Mouse (Mus musculus) right cerebral cortex, postnatal 4 days (tissue): ENCODE results near the gene Asap2.

ENCODE experiments used
- DNase-seq: peaks from one replicate; pipeline ENCODE4 v3.0.0-alpha.2; 2022

Asap2 gene

DNA sequence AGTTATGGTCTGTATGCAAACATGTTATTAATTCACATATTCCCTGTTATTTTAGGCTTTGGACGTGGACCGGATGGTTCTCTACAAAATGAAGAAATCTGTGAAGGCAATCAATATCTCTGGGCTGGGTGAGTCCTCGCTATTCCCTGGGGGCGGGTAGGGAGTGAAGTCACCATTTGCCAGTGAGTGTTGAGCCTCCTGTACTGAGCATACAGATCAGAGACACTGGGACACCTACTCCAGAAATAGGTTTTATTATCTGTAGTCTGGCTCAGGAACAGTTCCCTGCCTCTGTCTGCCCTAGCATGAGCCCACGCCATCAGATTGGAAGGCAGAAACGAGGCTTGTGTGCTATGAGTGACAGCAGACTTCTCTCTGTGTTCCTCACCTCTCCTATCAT is 177.9 kb downstream of the Asap2 start:
- DNase-seq = no peak

DNA sequence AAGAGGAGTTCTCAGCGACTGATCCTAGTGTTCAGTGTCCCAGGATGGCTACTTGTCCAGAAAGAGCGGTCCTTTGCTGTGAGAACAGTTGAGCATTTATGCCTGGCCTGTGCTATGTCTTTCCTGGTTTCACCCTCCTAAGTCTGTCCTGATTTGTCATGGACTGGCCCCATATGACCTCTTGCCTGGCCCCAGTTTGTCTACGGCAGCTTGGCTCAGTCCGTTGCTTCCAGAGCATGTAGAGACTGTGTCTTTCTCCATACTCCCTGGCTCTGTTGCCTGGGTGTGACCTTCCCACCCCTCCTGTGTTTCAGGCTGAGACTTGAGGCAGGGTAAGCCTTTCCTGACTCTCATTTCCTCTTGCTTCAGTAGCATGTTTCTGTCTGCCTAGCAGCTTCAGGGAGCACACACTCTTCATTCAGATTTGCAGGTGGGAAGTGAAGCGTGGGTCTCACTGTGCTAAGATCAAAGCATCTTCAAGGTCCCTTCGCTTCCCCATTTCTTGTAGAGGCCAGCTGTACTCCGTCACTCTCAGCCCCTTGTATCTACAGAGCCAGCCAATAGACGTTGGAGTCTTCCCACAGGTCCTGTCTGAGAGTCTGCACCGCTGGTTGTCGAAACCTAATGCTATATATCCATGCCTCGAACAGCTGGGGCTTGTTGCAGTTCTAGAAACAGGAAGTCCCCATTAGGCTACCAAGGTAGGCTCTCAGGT is 181.7 kb downstream of the Asap2 start:
- no peak for DNase-seq

DNA sequence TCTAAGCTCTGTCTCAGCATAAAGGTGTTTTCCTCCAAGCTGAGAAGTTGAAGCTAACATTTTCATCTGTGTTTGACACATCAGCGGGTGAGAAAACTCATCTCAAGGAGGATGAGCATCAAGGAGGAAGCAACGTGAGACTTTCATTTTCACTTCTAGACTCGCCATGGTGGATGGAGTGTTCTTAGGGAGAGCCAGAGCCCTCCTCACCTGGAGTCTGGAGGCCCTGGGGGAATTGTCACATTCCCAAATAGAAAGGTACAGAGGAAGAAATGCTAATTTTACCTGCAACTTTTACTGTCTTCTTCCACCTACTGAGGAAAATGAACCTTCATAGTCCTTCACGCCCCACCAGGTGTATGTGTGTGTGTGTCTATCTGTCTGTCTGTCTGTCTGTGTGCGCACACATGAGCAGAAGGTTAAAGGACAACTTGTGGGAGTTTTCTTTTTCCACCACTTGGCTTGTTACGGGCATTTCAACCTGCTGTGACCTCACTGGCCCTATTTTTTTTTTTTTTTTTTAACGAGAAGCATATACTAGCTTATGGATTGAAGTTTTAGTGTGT is 183.7 kb downstream of the Asap2 start:
- DNase-seq = no peak

GRCm38 (mm10) chr12:21176399-21176798 is 186.1 kb downstream of the Asap2 start:
- no peak for DNase-seq

DNA sequence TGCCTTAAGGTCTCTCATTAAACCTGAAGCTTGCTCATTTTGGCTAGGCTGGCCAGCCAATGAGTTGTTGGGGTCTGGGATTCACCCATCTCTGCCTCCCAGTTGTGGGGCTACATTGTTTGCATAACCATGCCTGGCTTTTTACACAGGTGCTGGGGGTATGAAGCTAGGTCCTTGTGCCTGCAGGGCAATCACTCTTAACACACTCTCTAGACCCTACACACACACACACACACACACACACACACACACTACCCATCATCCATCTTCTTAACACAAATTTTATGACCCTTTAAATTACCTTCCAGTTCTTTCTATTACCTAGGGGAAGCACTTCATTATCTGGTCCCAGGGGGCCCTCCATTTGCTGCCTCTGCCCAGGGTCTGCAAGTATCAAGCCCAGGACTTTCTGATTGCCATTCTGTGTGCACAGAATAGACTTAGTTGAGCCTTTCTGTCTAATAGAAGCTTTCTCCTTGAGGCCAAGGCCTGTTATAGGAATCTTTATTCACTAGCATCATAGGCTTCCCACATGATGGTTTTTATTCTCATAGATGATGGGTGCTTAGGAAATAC is 187.0 kb downstream of the Asap2 start:
- DNase-seq = no peak

- no peak for DNase-seq
These were observed 189.8 kb downstream of the Asap2 start for GRCm38 (mm10) chr12:21180091-21180490.

DNA sequence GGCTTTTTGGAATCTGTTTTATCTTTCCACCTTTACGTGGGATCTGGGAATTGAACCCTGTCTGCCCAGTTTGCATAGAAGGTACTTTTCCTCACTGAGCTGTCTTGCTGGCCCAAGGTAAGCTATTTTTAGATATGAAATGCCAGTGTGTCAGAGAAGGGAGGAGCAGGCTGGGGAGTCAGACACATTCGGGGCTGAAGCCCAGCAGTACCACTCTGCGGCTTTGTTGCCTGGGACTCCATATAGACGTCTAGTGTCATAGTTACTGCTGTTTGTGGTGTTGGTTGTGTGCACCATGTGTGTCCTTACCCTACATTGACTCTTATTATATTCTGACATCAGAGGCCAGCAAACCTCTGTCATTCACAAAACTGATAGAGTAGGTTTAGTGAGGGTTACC is 192.5 kb downstream of the Asap2 start:
- no peak for DNase-seq

GRCm38 (mm10) chr12:21183321-21183720 is 193.1 kb downstream of the Asap2 start:
- DNase-seq = no peak

- DNase-seq = no peak
These were observed 195.9 kb downstream of the Asap2 start for GRCm38 (mm10) chr12:21186145-21186544.

DNA sequence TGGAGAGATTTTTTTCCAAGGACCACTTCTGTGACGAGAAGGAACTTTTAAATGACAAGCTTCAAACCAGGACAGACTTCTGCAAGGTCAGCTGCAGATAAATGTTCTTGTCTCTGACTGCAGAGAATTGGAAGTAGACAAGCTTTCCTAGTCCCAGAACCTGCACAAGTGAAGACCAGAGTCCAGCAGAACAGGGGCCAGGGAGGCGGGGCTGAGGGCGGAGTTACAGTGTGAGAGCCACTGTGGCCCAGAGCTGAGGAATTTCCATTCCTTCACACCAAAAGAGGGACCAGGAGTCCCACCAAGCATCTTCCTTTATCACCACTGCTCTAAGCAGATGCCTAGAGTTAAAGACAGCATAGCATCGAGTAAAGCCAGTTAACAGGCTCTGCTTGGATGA is 198.6 kb downstream of the Asap2 start:
- no peak for DNase-seq

DNA sequence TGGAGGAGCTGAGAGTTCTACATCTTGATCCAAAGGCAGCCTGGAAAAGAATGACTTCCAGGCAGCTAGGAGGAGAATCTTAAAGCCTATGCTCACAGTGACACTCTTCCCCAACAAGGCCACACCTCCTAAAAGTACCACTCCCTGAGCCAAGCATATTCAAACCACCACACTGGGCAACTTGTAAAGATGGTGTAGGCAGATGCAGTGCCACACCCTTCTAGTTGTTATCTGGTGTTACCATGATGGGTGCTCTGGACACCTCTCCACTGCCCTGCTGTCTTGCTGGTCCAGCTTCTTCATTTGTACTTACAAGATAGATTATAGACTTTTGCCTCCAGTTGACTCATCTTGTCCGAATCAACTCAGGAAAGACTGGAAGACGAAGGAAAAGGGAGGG is 201.3 kb downstream of the Asap2 start:
- DNase-seq = no peak

GRCm38 (mm10) chr12:21195497-21195896 is 205.2 kb downstream of the Asap2 start:
- DNase-seq = no peak

DNA sequence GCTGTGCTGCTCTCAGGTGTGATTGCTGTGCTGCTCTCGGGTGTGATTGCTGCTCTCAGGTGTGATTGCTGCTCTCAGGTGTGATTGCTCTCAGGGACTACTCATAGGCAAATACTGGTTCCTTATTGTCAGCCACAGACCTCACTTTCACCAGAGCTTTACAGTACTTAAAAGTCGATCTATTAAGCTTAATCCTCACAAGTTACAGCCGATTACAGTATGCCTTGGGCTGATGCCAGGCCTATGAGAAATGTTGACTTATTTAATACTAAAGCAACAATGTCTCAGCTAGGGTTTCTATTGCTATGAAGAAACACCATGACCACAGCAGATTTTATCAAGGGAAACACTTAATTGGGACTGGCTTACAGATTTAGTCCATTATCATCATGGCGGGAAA is 206.2 kb downstream of the Asap2 start:
- no peak for DNase-seq

- DNase-seq = no peak
These were observed 210.4 kb downstream of the Asap2 start for GRCm38 (mm10) chr12:21200613-21201012.

- DNase-seq = no peak
These were observed 211.4 kb downstream of the Asap2 start for GRCm38 (mm10) chr12:21201485-21202269.

DNA sequence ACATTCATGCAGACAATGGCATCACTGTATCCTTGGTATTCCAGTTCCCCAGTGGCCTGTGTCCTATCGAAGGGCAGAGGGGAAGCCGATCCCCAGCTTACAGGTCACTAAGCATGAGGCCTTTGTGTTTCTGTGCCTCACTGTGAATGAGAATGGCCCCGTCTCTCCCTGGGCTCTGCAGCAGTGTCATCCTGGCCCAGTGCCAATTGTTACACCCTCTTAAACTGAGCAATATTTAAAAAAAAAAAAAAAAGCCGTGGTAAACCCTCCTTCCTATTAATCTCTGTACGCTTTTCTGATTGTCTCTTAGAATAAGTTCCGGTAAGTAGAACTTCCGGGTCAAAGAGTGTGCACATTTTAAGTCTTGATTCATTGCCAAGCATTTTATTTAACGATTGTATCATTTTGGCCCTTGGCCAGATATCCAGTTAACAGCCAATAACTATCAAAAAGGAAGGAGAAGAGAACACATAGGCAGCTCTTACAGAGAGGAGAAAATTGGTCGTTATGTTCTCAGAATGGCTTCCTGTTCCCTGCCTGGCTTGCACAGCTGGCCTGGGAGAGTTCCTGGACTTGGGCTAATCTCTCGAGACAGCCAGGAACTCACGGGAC is 214.5 kb downstream of the Asap2 start:
- DNase-seq = peak; percentile 24

GRCm38 (mm10) chr12:21205799-21206198 is 215.5 kb downstream of the Asap2 start:
- DNase-seq = no peak

DNA sequence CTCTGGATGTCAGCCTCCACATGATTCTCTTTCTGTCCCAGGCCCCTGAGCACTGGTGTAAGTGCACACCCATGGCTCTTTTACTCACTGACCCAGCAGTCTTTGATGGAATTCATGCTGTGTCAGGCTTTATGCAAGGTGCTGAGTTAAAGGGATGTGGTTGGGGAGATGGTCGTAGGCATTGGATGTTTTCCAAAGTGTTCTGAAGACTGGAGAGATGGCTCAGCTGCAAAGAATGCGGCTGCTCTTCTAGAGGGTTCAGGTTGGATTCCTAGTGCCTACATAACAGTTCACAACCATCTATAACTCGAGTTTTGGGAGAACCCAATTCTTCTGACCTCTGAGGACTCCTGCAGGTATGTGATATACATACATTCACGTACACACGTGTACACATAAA is 217.2 kb downstream of the Asap2 start:
- no peak for DNase-seq

DNA sequence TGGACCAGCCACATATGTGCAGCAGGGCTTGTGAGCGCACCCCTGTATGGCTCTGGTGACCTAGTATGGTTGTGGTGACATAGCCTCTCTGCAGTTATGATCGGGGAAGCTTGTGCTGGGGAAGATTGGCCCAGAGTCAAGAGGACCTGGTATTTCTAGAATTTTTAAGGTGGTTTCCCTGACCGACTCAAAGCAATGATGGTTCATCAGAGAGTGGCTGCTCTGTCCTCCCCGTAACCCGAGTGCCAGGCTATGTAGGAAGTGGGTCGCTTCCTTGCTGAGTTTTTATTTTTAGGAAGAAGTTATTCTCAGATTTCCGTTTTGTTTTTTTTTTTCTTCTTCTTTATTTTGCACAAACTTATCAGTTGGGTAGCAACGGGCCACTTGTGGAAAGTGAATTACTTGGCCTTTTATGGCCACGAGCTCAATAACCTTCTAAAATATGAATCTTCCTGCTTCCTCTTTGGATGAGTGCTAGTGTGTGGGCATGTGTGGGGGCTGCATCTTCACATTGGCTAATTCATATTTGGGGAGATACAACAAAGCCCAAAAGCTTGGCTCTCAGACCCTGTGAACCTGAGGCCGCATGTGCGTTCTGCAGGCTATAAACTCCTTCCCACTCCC is 218.0 kb downstream of the Asap2 start:
- no peak for DNase-seq

GRCm38 (mm10) chr12:21209273-21209672 is 219.0 kb downstream of the Asap2 start:
- no peak for DNase-seq

- DNase-seq = no peak
These were observed 222.6 kb downstream of the Asap2 start for GRCm38 (mm10) chr12:21212876-21213275.

DNA sequence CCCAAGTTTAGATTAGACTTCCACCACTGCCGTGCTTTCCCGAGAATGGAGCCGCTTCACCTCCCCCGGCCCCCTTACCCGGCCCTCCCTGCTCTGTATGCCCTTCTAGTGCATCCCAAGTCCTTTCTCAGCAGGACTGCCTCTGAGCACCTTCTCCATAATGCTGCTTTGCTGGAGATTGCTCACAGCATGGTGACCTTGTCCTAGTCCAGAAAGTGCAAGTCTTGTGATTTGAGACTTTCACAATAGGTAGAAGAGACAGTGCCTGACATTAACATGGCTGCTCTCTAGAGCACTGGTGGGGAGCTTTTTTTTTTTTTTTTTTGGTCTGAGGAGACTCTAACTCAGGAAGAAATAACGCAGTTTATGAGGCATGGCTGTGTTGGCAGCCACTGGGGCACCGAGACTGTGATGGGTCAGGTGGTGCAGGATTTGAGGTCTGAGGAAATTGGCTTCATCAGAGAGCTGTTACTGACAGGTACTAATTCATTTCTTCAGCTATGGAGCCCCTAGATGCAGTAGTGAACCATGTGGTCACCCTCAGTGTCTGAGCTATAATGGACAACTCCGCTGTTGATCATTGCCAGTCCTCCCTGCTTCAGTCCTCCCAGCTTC is 224.4 kb downstream of the Asap2 start:
- no peak for DNase-seq
